In genomic region chr3:153605767-153606098, GRCm38 (mm10) we compare ENCODE assay signal across 19 mouse cellular contexts.
DNase-seq lines count a peak whose midpoint lies in the region; ATAC-seq lines count a peak whose summit lies in the region.
"Had no signal": no experiment of that assay in that cellular context is flagged by ENCODE, and none has a peak within 500 bp of the region (broad histone marks: within the 10 kb centered on the region; RNA-seq: fewer than 3 reads in every experiment).

No protein-coding gene starts in this region.

- H3K27ac ChIP-seq in forebrain, embryonic 10.5 days, result 0 out of 2 replicates have a peak overlapping the region, but pooled peaks have one; percentile 26
- no peak overlapping the region for H3K27ac ChIP-seq in forebrain, embryonic 14.5 days (ENCODE audit: low read depth, low read length)
- H3K27ac ChIP-seq in hindbrain, embryonic 10.5 days, result peak overlapping the region; percentile 73
- H3K27ac ChIP-seq in midbrain, embryonic 10.5 days (replicated peaks), result peak overlapping the region; percentile 63
- H3K27ac ChIP-seq in neural tube, embryonic 11.5 days (ENCODE audit: low read depth, low read length), result peak overlapping the region; percentile 82
- H3K27ac ChIP-seq: gastrocnemius, adult 2 months; limb, embryonic 12.5 days; liver, embryonic 14.5 days had no signal

- no peaks in the 10 kb centered on the region for H3K27me3 ChIP-seq in forebrain, embryonic 10.5 days (ENCODE audit: poor library complexity, severe bottlenecking)
- H3K27me3 ChIP-seq in forebrain, embryonic 14.5 days (replicated peaks; ENCODE audit: control insufficient read depth, insufficient read depth, low read length), result no peaks in the 10 kb centered on the region
- no peaks in the 10 kb centered on the region for H3K27me3 ChIP-seq in hindbrain, embryonic 10.5 days (ENCODE audit: insufficient read depth, poor library complexity, severe bottlenecking)
- no peaks in the 10 kb centered on the region for H3K27me3 ChIP-seq in midbrain, embryonic 10.5 days (ENCODE audit: low read depth, poor library complexity, severe bottlenecking)
- no peaks in the 10 kb centered on the region for H3K27me3 ChIP-seq in neural tube, embryonic 11.5 days (ENCODE audit: control insufficient read depth, insufficient read depth, low read length)
- H3K27me3 ChIP-seq: embryonic facial prominence, embryonic 12.5 days; limb, embryonic 12.5 days; megakaryocyte, embryonic 14.5 days had no signal

- 83% methylated on average over 11 of the region's 11 CpGs for WGBS in forebrain, embryonic 10.5 days
- whole genome bisulfite sequencing in forebrain, embryonic 14.5 days, result 56% methylated on average over 11 of the region's 11 CpGs
- WGBS in hindbrain, embryonic 10.5 days, result 64% methylated on average over 11 of the region's 11 CpGs
- 87% methylated on average over 11 of the region's 11 CpGs for WGBS in midbrain, embryonic 10.5 days
- 30% methylated on average over 11 of the region's 11 CpGs for WGBS in neural tube, embryonic 11.5 days

- peaks cover 15% of the 10 kb centered on the region for H3K4me1 ChIP-seq in forebrain, embryonic 10.5 days
- H3K4me1 ChIP-seq in forebrain, embryonic 14.5 days (ENCODE audit: control insufficient read depth, insufficient read depth, low read length), result 0 out of 2 replicates have a peak, but pooled peaks cover 3% of the 10 kb centered on the region
- peaks cover 24% of the 10 kb centered on the region for H3K4me1 ChIP-seq in hindbrain, embryonic 10.5 days (replicated peaks)
- H3K4me1 ChIP-seq in midbrain, embryonic 10.5 days, result peaks cover 14% of the 10 kb centered on the region
- peaks cover 6% of the 10 kb centered on the region; the same call in 1 of the 2 replicates for H3K4me1 ChIP-seq in neural tube, embryonic 11.5 days (ENCODE audit: control insufficient read depth, insufficient read depth, low read length)

- H3K4me2 ChIP-seq in forebrain, embryonic 14.5 days (ENCODE audit: low read length), result no peak overlapping the region
- H3K4me2 ChIP-seq in neural tube, embryonic 11.5 days (ENCODE audit: low read depth), result peak overlapping the region; percentile 31
- H3K4me2 ChIP-seq: embryonic facial prominence, embryonic 12.5 days; limb, embryonic 12.5 days had no signal

- no peak for ATAC-seq in forebrain, embryonic 14.5 days
- peak; percentile 78; the same call in 1 of the 2 replicates for ATAC-seq in neural tube, embryonic 11.5 days (ENCODE audit: insufficient read depth, low FRiP score, low TSS enrichment)
- ATAC-seq: activated CD4-positive, CD25-positive, alpha-beta regulatory T cell, adult 4 months; lung, postnatal 0 days had no signal

- H3K36me3 ChIP-seq in forebrain, embryonic 10.5 days (replicated peaks), result no peaks in the 10 kb centered on the region
- no peaks in the 10 kb centered on the region for H3K36me3 ChIP-seq in forebrain, embryonic 14.5 days (ENCODE audit: control insufficient read depth, insufficient read depth, low read length)
- no peaks in the 10 kb centered on the region for H3K36me3 ChIP-seq in hindbrain, embryonic 10.5 days
- no peaks in the 10 kb centered on the region for H3K36me3 ChIP-seq in midbrain, embryonic 10.5 days
- no peaks in the 10 kb centered on the region for H3K36me3 ChIP-seq in neural tube, embryonic 11.5 days (ENCODE audit: control insufficient read depth, insufficient read depth, low read length)
- H3K36me3 ChIP-seq: embryonic facial prominence, embryonic 12.5 days; limb, embryonic 12.5 days had no signal

- H3K4me3 ChIP-seq in forebrain, embryonic 10.5 days, result no peak overlapping the region
- no peak overlapping the region for H3K4me3 ChIP-seq in forebrain, embryonic 14.5 days (ENCODE audit: low read depth, low read length)
- no peak overlapping the region for H3K4me3 ChIP-seq in hindbrain, embryonic 10.5 days
- no peak overlapping the region for H3K4me3 ChIP-seq in midbrain, embryonic 10.5 days
- H3K4me3 ChIP-seq in neural tube, embryonic 11.5 days (ENCODE audit: low read depth, low read length), result no peak overlapping the region
- H3K4me3 ChIP-seq: embryonic facial prominence, embryonic 12.5 days; gastrocnemius, adult 2 months; limb, embryonic 12.5 days; megakaryocyte, embryonic 14.5 days had no signal

- H3K9me3 ChIP-seq in forebrain, embryonic 10.5 days, result no peaks in the 10 kb centered on the region
- H3K9me3 ChIP-seq in forebrain, embryonic 14.5 days (replicated peaks; ENCODE audit: control insufficient read depth, low read length), result no peaks in the 10 kb centered on the region
- H3K9me3 ChIP-seq in hindbrain, embryonic 10.5 days, result no peaks in the 10 kb centered on the region
- no peaks in the 10 kb centered on the region for H3K9me3 ChIP-seq in midbrain, embryonic 10.5 days (replicated peaks)
- H3K9me3 ChIP-seq in neural tube, embryonic 11.5 days (ENCODE audit: control insufficient read depth, low read length), result no peaks in the 10 kb centered on the region
- H3K9me3 ChIP-seq: embryonic facial prominence, embryonic 12.5 days; limb, embryonic 12.5 days had no signal

- no peak overlapping the region for H3K9ac ChIP-seq in forebrain, embryonic 14.5 days (ENCODE audit: low read length)
- peak overlapping the region; percentile 22; the same call in 1 of the 2 replicates for H3K9ac ChIP-seq in neural tube, embryonic 11.5 days (ENCODE audit: low read length)
- H3K9ac ChIP-seq: embryonic facial prominence, embryonic 12.5 days; limb, embryonic 12.5 days; liver, embryonic 14.5 days had no signal

- DNase-seq in forebrain, embryonic 10.5 days (ENCODE audit: extremely low spot score, low spot score), result no peak
- DNase-seq in forebrain, embryonic 14.5 days (ENCODE audit: low spot score), result no peak
- peak; percentile 11 for DNase-seq in hindbrain, embryonic 10.5 days (ENCODE audit: low spot score)
- no peak for DNase-seq in midbrain, embryonic 10.5 days (ENCODE audit: low spot score)
- DNase-seq in neural tube, embryonic 11.5 days (ENCODE audit: low spot score), result no peak
- no peak for DNase-seq in layer of hippocampus, adult 9-11 months
- no peak for DNase-seq in right cerebral cortex, postnatal 14 days
- no peak for DNase-seq in adrenal gland, adult (ENCODE audit: inconsistent age in 2 of 2, low spot score in 1 of 2)
- DNase-seq: adrenal gland, postnatal 36 days; gastrocnemius, adult 2 months; heart, adult 18-20 months; kidney, adult 11 months; kidney, postnatal 25 days had no signal
